Mouse (Mus musculus) heart, postnatal 14 days (tissue): Measurements from ENCODE around the gene Tmem100. TPM values are rescaled to one million over a fixed set of nuclear protein-coding genes. Genes with fewer than 3 reads are reported as not detected.

Experiments used
- DNase-seq, 2 experiments: peaks; one replicate each; pipeline ENCODE4 v3.0.0; 2021 to 2022
- intact Hi-C: fragments of 180-260 bp; cut with DNase I; formaldehyde crosslinking; loops from one replicate; pipeline ENCODE4 v1.15.1; 2025
- total RNA-seq, 2 experiments: library from RNA; stranded (reverse); gene quantifications; 2 replicates each; pipeline ENCODE4 v1.2.3; 2021

The Tmem100 gene
- total RNA-seq, 2 experiments from 2014 or later: 28.2 to 32.1 TPM

GRCm38 (mm10) chr11:90006111-90006510, 24.0 kb upstream of the Tmem100 start:
- intact Hi-C loops: no loop called here
- no peak for DNase-seq

GRCm38 (mm10) chr11:90007791-90008531, 22.2 kb upstream of the Tmem100 start:
- intact Hi-C loops: no loop called here
- DNase-seq: no peak

GRCm38 (mm10) chr11:90013657-90014056, 16.5 kb upstream of the Tmem100 start:
- intact Hi-C loops: loop anchor here (10.0 kb wide), 1 partner anchor 611 kb away; no protein-coding TSS in a partner anchor
- DNase-seq: no peak

GRCm38 (mm10) chr11:90015281-90015680, 14.9 kb upstream of the Tmem100 start:
- no peak for DNase-seq
- intact Hi-C loops: loop anchor here (10.0 kb wide), 1 partner anchor 610 kb away; no protein-coding TSS in a partner anchor

- DNase-seq: peak; percentile 47 to 74
- intact Hi-C loops: loop anchor here (10.0 kb wide), 1 partner anchor 606 kb away; no protein-coding TSS in a partner anchor
These were observed 11.0 kb upstream of the Tmem100 start for GRCm38 (mm10) chr11:90019161-90019560.

- DNase-seq: no peak
- intact Hi-C loops: loop anchor here (5.0 kb wide), 1 partner anchor 34 kb away; no protein-coding TSS in a partner anchor
These were observed 4.0 kb upstream of the Tmem100 start for GRCm38 (mm10) chr11:90025891-90026801.

GRCm38 (mm10) chr11:90026802-90027174, 3.4 kb upstream of the Tmem100 start:
- intact Hi-C loops: loop anchor here (5.0 kb wide), 1 partner anchor 34 kb away; no protein-coding TSS in a partner anchor
- no peak for DNase-seq

- intact Hi-C loops: loop anchor here (5.0 kb wide), 1 partner anchor 35 kb away; no protein-coding TSS in a partner anchor
- DNase-seq: no peak
These were observed 2.9 kb upstream of the Tmem100 start for GRCm38 (mm10) chr11:90027216-90027615.

- no peak for DNase-seq
- intact Hi-C loops: loop anchor here (5.0 kb wide), 1 partner anchor 36 kb away; no protein-coding TSS in a partner anchor
These were observed 1.4 kb upstream of the Tmem100 start for GRCm38 (mm10) chr11:90028746-90029145.

GRCm38 (mm10) chr11:90029354-90029753, 794 bp upstream of the Tmem100 start:
- intact Hi-C loops: loop anchor here (5.0 kb wide), 1 partner anchor 37 kb away; no protein-coding TSS in a partner anchor
- peak; percentile 57 to 75 for DNase-seq

GRCm38 (mm10) chr11:90030557-90030956, 409 bp downstream of the Tmem100 start:
- intact Hi-C loops: no loop called here

GRCm38 (mm10) chr11:90031076-90031475, 928 bp downstream of the Tmem100 start:
- no peak for DNase-seq
- intact Hi-C loops: no loop called here

More at GRCm38 (mm10) chr11:90030557-90030956, 409 bp downstream of the Tmem100 start:
- DNase-seq: peak; percentile 59 to 68

- intact Hi-C loops: no loop called here
- no peak for DNase-seq
These were observed 2.7 kb downstream of the Tmem100 start for GRCm38 (mm10) chr11:90032807-90033206.

- no peak for DNase-seq
- intact Hi-C loops: no loop called here
These were observed 3.3 kb downstream of the Tmem100 start for GRCm38 (mm10) chr11:90033442-90033841.

- intact Hi-C loops: loop anchor here (5.0 kb wide), 2 partner anchors 47 to 63 kb away; no protein-coding TSS in a partner anchor
- peak; percentile 36 to 54 for DNase-seq
These were observed 4.5 kb downstream of the Tmem100 start for GRCm38 (mm10) chr11:90034646-90035045.

GRCm38 (mm10) chr11:90035532-90035931, 5.4 kb downstream of the Tmem100 start:
- intact Hi-C loops: loop anchor here (5.0 kb wide), 2 partner anchors 48 to 62 kb away; no protein-coding TSS in a partner anchor
- no peak for DNase-seq

GRCm38 (mm10) chr11:90036416-90036815, 6.3 kb downstream of the Tmem100 start:
- no peak for DNase-seq
- intact Hi-C loops: loop anchor here (5.0 kb wide), 2 partner anchors 49 to 61 kb away; no protein-coding TSS in a partner anchor

- peak; percentile 59 to 70 for DNase-seq
- intact Hi-C loops: loop anchor here (1.0 to 5.0 kb wide), 3 partner anchors 51 to 131 kb away; no protein-coding TSS in a partner anchor
These were observed 7.9 kb downstream of the Tmem100 start for GRCm38 (mm10) chr11:90038022-90038421.

- DNase-seq: no peak
- intact Hi-C loops: no loop called here
These were observed 14.3 kb downstream of the Tmem100 start for GRCm38 (mm10) chr11:90044459-90044858.

- intact Hi-C loops: no loop called here
These were observed 16.1 kb downstream of the Tmem100 start for GRCm38 (mm10) chr11:90046211-90046610.

More at GRCm38 (mm10) chr11:90046211-90046610, 16.1 kb downstream of the Tmem100 start:
- no peak for DNase-seq
